Mouse (Mus musculus) stomach, embryonic 14.5 days (tissue): ENCODE measurements around the gene 2310061I04Rik. TPM values are rescaled to one million over a fixed set of nuclear protein-coding genes. Genes with fewer than 3 reads are reported as not detected.

Experiments
- microRNA counts: library from miRNA; unstranded; fragments of <30 nt; microRNA quantifications from one replicate; lab custom pipeline; 2016
- microRNA-seq: library from miRNA; unstranded; fragments of <30 nt; microRNA quantifications from one replicate; pipeline ENCODE4, GENCODE M21; 2016
- polyA plus RNA-seq: library from polyadenylated mRNA; unstranded; fragments of >200 nt; fragmentation: Nextera tagmentation; extraction: Ambion mirVana; gene quantifications from 2 replicates; pipeline ENCODE4 v1.2.1, GENCODE M21; 2014

Gene 2310061I04Rik
- polyA plus RNA-seq, 1 experiment from 2014 or later, result 29.8 TPM

MicroRNA genes within 50 kb of the gene (microRNA counts, 519-probe panel; counts per million panel counts)
- microRNA mmu-miR-1894-3p (lab: Ali Mortazavi, UCI), result not detected
- not detected for microRNA mmu-miR-1894-5p (lab: Ali Mortazavi, UCI)

Small RNAs within 50 kb of the gene (microRNA-seq; reads per million reads assigned to microRNA genes)
- gene Gm28033 (not detected), gene Mir1894 (not detected)

Other genes starting within 250 kb of the 2310061I04Rik start
- 14.0 and 18.7 TPM in 2 replicates for gene Vars2, start 229.8 kb downstream of the 2310061I04Rik start, polyA plus RNA-seq
- gene Gtf2h4, start 223.7 kb downstream of the 2310061I04Rik start, polyA plus RNA-seq, result 40.1 and 42.7 TPM in 2 replicates
- gene Ddr1, start 192.8 kb downstream of the 2310061I04Rik start, polyA plus RNA-seq, result 50.4 and 50.6 TPM in 2 replicates
- gene Ier3, start 75.7 kb downstream of the 2310061I04Rik start, polyA plus RNA-seq, result 3.7 and 5.4 TPM in 2 replicates
- 42.8 and 44.2 TPM in 2 replicates for gene Flot1, start 74.2 kb downstream of the 2310061I04Rik start, polyA plus RNA-seq
- gene Tubb5, start 59.1 kb downstream of the 2310061I04Rik start, polyA plus RNA-seq, result 932 and 983 TPM in 2 replicates
- gene Mdc1, start 55.9 kb downstream of the 2310061I04Rik start, polyA plus RNA-seq, result 18.7 and 19.2 TPM in 2 replicates
- 65.3 and 67.1 TPM in 2 replicates for gene Nrm, start 36.1 kb downstream of the 2310061I04Rik start, polyA plus RNA-seq
- 18.8 and 20.1 TPM in 2 replicates for gene Ppp1r18, start 31.8 kb downstream of the 2310061I04Rik start, polyA plus RNA-seq
- 34.0 and 38.0 TPM in 2 replicates for gene Dhx16, start 17.6 kb downstream of the 2310061I04Rik start, polyA plus RNA-seq
- gene Atat1, start 12.6 kb upstream of the 2310061I04Rik start, polyA plus RNA-seq, result 84.1 and 98.6 TPM in 2 replicates
- gene Mrps18b, start 19.0 kb upstream of the 2310061I04Rik start, polyA plus RNA-seq, result 72.2 and 83.6 TPM in 2 replicates
- gene Ppp1r10, start 19.0 kb upstream of the 2310061I04Rik start, polyA plus RNA-seq, result 32.6 and 35.4 TPM in 2 replicates
- 88.0 and 92.7 TPM in 2 replicates for gene Abcf1, start 72.3 kb upstream of the 2310061I04Rik start, polyA plus RNA-seq
- 37.6 and 39.4 TPM in 2 replicates for gene Gnl1, start 82.4 kb upstream of the 2310061I04Rik start, polyA plus RNA-seq
- 26.9 and 30.6 TPM in 2 replicates for gene Prr3, start 82.8 kb upstream of the 2310061I04Rik start, polyA plus RNA-seq
- 3.3 and 5.3 TPM in 2 replicates for gene H2-T24, start 123.1 kb upstream of the 2310061I04Rik start, polyA plus RNA-seq
- 8.4 and 10.6 TPM in 2 replicates for gene H2-T23, start 135.4 kb upstream of the 2310061I04Rik start, polyA plus RNA-seq
- gene H2-T22, start 145.3 kb upstream of the 2310061I04Rik start, polyA plus RNA-seq, result 19.3 and 21.8 TPM in 2 replicates
- gene Gm6034, start 145.5 kb upstream of the 2310061I04Rik start, polyA plus RNA-seq, result not detected in 2 replicates
- not detected in 2 replicates for gene Gm11127, start 160.9 kb upstream of the 2310061I04Rik start, polyA plus RNA-seq
- not detected in 2 replicates for gene Gm19684, start 224.2 kb upstream of the 2310061I04Rik start, polyA plus RNA-seq
- not detected in 2 replicates for gene Gm7030, start 232.0 kb upstream of the 2310061I04Rik start, polyA plus RNA-seq